Mouse (Mus musculus) effector memory CD4-positive, alpha-beta T cell, adult 5 months (primary cell): ENCODE results near the gene Cyb561d1. TPM values are rescaled to one million over a fixed set of nuclear protein-coding genes. Genes with fewer than 3 reads are reported as not detected.

Experiments
- polyA plus RNA-seq: library from polyadenylated mRNA; unstranded; fragments of 100-300 nt; shearing (Covaris generic); gene quantifications from one replicate; pipeline ENCODE4 v1.2.1, GENCODE M21; 2017

Gene Cyb561d1
- polyA plus RNA-seq: 12.4 TPM

GRCm38 (mm10) chr3:108200329-108201323 is at the start of gene Cyb561d1:
TSS of gene Cyb561d1 (minus strand) at chr3:108201212.

DNA sequence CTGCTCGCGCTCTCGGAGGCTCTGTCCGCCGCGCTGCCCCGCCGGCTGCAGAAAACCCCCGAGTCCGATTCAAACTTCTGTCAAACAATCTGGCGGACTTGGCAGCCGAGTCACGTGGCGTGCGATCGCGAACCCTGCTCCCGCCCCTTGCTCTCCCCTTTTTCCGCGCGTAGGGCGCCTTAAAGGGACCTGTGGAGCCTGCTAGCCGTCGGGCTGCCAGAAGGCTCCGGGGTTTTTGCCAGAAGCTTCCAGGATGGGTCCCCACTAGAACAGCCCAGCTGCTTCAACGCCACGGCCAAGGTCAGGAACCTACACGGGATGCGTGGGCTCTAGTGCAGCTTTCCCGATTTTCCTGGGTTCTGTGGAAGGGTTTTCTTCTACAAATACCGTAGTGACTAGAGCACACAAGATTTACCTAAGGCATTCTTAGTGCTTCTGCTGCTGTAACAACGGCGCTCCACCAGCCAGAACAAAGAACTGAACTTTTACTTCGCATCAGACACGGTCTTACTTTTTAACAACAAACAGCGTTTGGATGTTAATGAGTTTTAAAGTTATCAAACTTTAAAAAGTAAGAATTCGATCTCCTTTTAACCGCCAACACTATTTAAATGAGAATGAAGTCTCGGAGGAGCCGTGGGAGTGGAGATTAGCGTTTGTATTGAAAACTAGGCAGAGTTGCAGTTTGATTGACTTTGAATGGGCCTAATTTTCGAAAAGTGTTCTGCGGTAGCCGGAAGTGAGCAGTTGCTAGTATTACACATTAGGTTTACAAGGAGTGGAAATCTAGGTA is 25.7 kb upstream of the Cyb561d1 start, which contains the start of gene Sypl2:
TSS of gene Sypl2 (minus strand) at position 91 of the 793 bp plus-strand sequence.

GRCm38 (mm10) chr3:108210771-108211139 is 9.7 kb upstream of the Cyb561d1 start, which contains the start of gene Atxn7l2:
TSS of gene Atxn7l2 (minus strand) at chr3:108210934.

DNA sequence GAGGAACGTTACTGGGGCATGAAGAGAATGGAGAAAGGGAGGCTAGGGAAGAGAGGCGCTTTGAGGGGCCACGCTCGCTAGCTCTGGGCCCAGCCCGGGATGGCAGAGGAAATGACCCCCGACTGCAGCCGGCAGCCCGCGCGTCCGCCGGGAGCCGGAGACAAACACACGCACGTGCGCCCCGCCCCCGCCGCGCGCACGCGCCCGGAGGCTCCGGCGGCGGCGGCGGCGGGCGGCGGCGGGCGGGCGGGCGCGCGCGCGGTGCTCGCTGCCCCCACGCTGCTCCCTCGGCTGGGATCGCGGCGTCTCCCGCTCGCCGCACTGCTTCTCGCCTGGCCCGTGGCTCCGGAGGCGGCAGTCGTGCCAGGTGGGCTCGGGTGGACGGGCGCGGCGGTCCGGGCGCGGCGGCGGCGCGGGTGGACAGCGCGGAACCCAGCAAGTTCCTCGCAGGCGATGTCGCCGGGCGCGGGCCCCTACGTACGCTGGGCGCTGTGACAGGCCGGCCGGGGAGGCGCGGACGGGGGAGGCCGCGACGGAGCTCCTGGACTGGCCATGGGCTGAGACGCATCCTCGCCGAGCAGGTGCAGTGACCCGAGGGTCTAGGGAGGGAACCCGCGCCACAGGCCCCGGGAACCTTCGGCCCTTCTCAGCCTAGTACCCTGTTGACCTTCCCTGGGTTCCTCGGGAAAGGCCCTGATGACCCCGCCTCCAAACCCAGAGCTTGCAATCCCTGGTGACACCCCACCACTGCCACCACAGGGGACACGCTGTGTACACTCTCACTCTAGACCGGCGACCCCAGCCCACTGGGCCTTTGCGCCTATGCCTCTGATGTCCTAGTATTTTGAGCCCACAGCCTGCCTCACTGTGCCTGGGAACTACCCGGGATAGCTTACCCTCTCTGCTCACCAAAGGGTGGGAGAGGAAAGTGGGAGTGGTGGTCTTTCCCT is 14.6 kb downstream of the Cyb561d1 start, which contains the start of gene Amigo1:
TSS of gene Amigo1 (plus strand) at position 238 of the 950 bp plus-strand sequence.

DNA sequence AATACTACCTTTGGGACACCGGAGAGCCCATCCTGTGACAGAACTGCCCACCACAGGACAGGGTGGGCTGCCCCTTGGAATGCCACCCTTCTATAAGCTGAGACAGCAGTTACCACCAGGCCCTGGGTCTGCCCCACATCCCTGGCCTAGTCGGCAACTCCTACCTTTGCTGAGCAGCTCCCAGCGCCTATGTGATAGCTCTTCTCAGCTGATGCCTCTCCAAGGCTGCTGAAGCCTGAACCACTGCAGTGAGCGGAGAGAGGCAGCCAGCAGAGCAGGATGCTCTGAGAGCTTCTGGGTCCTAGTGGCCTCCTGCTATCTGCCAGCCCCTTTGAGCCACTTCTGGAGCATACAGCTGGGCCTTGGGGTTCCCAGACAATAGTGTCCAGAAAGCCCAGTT is 46.4 kb downstream of the Cyb561d1 start, which contains the start of gene Gpr61:
TSS of gene Gpr61 (minus strand) at position 227 of the 400 bp plus-strand sequence.

Other genes starting within 250 kb of the Cyb561d1 start
- gene Gstm3, start 231.9 kb downstream of the Cyb561d1 start, polyA plus RNA-seq: not detected
- not detected for gene Gstm2, start 214.8 kb downstream of the Cyb561d1 start, polyA plus RNA-seq
- not detected for gene Gstm1, start 183.2 kb downstream of the Cyb561d1 start, polyA plus RNA-seq
- 3.4 TPM for gene Gstm4, start 156.3 kb downstream of the Cyb561d1 start, polyA plus RNA-seq
- 23.0 TPM for gene Ampd2, start 114.6 kb downstream of the Cyb561d1 start, polyA plus RNA-seq
- gene Gnat2, start 108.4 kb downstream of the Cyb561d1 start, polyA plus RNA-seq: not detected
- 161 TPM for gene Gnai3, start 55.1 kb downstream of the Cyb561d1 start, polyA plus RNA-seq
- not detected for gene Gpr61, start 46.3 kb downstream of the Cyb561d1 start, polyA plus RNA-seq
- 1.2 TPM for gene Amigo1, start 14.9 kb downstream of the Cyb561d1 start, polyA plus RNA-seq
- 14.9 TPM for gene Atxn7l2, start 9.7 kb upstream of the Cyb561d1 start, polyA plus RNA-seq
- gene Sypl2, start 25.4 kb upstream of the Cyb561d1 start, polyA plus RNA-seq: not detected
- 56.4 TPM for gene Psma5, start 55.7 kb upstream of the Cyb561d1 start, polyA plus RNA-seq
- not detected for gene Sort1, start 82.9 kb upstream of the Cyb561d1 start, polyA plus RNA-seq
- gene Mybphl, start 163.7 kb upstream of the Cyb561d1 start, polyA plus RNA-seq: not detected
- gene Psrc1, start 182.6 kb upstream of the Cyb561d1 start, polyA plus RNA-seq: 0.34 TPM
- gene Celsr2, start 214.3 kb upstream of the Cyb561d1 start, polyA plus RNA-seq: 0.51 TPM
- gene Sars, start 244.0 kb upstream of the Cyb561d1 start, polyA plus RNA-seq: 119 TPM